Comparison of ENCODE assay signal across 8 mouse cellular contexts in the genomic region with DNA sequence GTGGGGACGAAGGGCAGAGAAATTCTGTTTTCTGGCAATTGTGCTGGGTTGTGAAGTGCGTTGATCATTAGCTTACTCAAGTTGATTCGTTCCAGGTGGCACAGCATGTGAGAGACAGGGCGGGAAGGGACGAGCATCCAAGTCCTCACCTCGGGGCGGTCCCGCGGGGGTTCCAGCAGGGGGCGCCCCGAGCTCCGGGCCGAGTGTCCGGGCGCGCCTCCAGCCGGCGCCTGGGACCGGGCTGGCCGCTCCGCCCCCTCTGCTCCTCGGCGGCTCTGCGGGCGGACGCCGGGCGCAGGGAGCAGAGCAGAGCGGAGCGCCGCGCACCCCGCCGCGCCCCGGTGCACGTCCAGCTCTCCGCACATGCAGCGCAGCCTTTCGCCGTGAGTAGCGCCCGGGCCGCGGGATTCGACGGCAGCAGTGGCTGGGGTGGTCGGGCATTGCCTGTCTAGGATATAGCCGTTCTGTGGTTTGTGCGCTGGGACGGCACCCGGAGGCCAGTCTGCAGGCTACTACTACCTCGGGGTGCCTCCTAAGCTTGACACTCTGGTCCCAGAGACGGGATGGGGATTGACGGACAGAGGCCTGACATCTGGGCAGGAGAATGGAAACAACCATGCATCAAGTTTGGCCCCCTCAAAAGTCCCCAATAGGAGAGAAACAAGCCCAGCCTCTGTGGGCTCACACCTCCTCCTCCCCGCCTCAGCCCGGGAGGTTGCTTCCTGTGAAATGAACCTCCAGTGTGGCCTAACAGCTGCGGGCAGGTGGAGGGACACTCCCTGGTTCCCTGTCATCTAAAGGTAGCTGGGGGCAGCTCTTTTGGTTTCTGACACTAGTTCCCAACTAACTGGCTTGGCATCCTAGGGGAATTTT. TPM values are rescaled to one million over a fixed set of nuclear protein-coding genes. Genes with fewer than 3 reads are reported as not detected.
DNase-seq lines count a peak whose midpoint lies in the region; ATAC-seq and TF ChIP-seq lines count a peak whose summit lies in the region.

A gene (plus strand): TSS at position 266 of the 873 bp plus-strand sequence.

- TF ChIP-seq CTCF in kidney, postnatal 0 days (IDR thresholded peaks at IDR 0.05; ENCODE audit: low read depth) = peak; percentile 64

- peak; percentile 53 for DNase-seq in CD4-positive helper T cell, adult 2 months (ENCODE audit: low read depth, low spot score)
- peak; percentile 58 for DNase-seq in brain, adult 2 months (ENCODE audit: low read depth, low spot score)
- DNase-seq in kidney, postnatal 0 days (ENCODE audit: low spot score) = peak; percentile 88
- peak; percentile 84 for DNase-seq in liver, embryonic 13.5 days
- peak; percentile 74 to 78 for DNase-seq in natural killer cell, adult 2 months (ENCODE audit: low spot score in 2 of 2)

- no peak within 1 kb of the TSS for H3K27ac ChIP-seq in heart, embryonic 14.5 days (replicated peaks in 1 of 2; ENCODE audit: control insufficient read depth in 1 of 2, insufficient read depth in 1 of 2, low read depth in 2 of 2, low read length in 2 of 2)
- H3K27ac ChIP-seq in kidney, postnatal 0 days = no peak within 1 kb of the TSS
- peak within 1 kb of the TSS; percentile 85 for H3K27ac ChIP-seq in liver, embryonic 13.5 days
- H3K27ac ChIP-seq in stomach, embryonic 15.5 days = no peak within 1 kb of the TSS

- ATAC-seq in heart, embryonic 14.5 days (ENCODE audit: insufficient number of reproducible peaks, insufficient read depth, low FRiP score, low read depth) = peak; percentile 72; the same call in 1 of the 2 replicates
- peak; percentile 82 for ATAC-seq in kidney, postnatal 0 days (replicated peaks; ENCODE audit: low FRiP score, low read depth)
- ATAC-seq in liver, embryonic 13.5 days (ENCODE audit: low read depth) = peak; percentile 95
- ATAC-seq in stomach, embryonic 15.5 days (ENCODE audit: insufficient read depth, low FRiP score, low read depth) = peak; percentile 90

- H3K36me3 ChIP-seq in erythroblast, embryonic 14.5 days (ENCODE audit: control insufficient read depth) = peaks cover 41% of the 10 kb centered on the region
- H3K36me3 ChIP-seq in heart, embryonic 14.5 days (ENCODE audit: control insufficient read depth, insufficient read depth, low read length) = no peaks in the 10 kb centered on the region
- H3K36me3 ChIP-seq in kidney, postnatal 0 days (ENCODE audit: insufficient read depth, low read length) = no peaks in the 10 kb centered on the region
- no peaks in the 10 kb centered on the region for H3K36me3 ChIP-seq in liver, embryonic 13.5 days
- no peaks in the 10 kb centered on the region for H3K36me3 ChIP-seq in stomach, embryonic 15.5 days

- WGBS in heart, embryonic 14.5 days = 2% methylated on average over 53 of the region's 58 CpGs
- under 1% methylated on average over 57 of the region's 58 CpGs for WGBS in kidney, postnatal 0 days
- under 1% methylated on average over 58 of the region's 58 CpGs for WGBS in liver, embryonic 13.5 days (ENCODE audit: insufficient replicate concordance)
- under 1% methylated on average over 58 of the region's 58 CpGs for WGBS in stomach, embryonic 15.5 days

- peak within 1 kb of the TSS; percentile 69 for H3K9ac ChIP-seq in heart, embryonic 14.5 days (ENCODE audit: low read length)
- H3K9ac ChIP-seq in kidney, postnatal 0 days (ENCODE audit: low read depth, low read length) = peak within 1 kb of the TSS; percentile 47
- H3K9ac ChIP-seq in liver, embryonic 13.5 days = peak within 1 kb of the TSS; percentile 87
- peak within 1 kb of the TSS; percentile 32; the same call in 1 of the 2 replicates for H3K9ac ChIP-seq in stomach, embryonic 15.5 days

- peaks cover 70% of the 10 kb centered on the region for H3K4me1 ChIP-seq in erythroblast, embryonic 14.5 days (ENCODE audit: control insufficient read depth)
- H3K4me1 ChIP-seq in heart, embryonic 14.5 days (ENCODE audit: control insufficient read depth in 2 of 2, insufficient read depth in 2 of 2, low read length in 2 of 2) = peaks cover 0 to 6% of the 10 kb centered on the region in 2 experiments; a peak in 2 of 4 replicates
- 0 out of 2 replicates have a peak, but pooled peaks cover 3% of the 10 kb centered on the region for H3K4me1 ChIP-seq in kidney, postnatal 0 days (replicated peaks; ENCODE audit: insufficient read depth, low read length)
- peaks cover 42% of the 10 kb centered on the region for H3K4me1 ChIP-seq in liver, embryonic 13.5 days (replicated peaks)
- peaks cover 3% of the 10 kb centered on the region; the same call in 1 of the 2 replicates for H3K4me1 ChIP-seq in stomach, embryonic 15.5 days

- H3K27me3 ChIP-seq in erythroblast, embryonic 14.5 days (ENCODE audit: control insufficient read depth) = peaks cover 10% of the 10 kb centered on the region
- peaks cover 9% of the 10 kb centered on the region; the same call in 1 of the 2 replicates for H3K27me3 ChIP-seq in heart, embryonic 14.5 days (ENCODE audit: control insufficient read depth, insufficient read depth, low read length)
- no peaks in the 10 kb centered on the region for H3K27me3 ChIP-seq in kidney, postnatal 0 days (ENCODE audit: insufficient read depth, low read length)
- peaks cover 21% of the 10 kb centered on the region for H3K27me3 ChIP-seq in liver, embryonic 13.5 days
- peaks cover 16% of the 10 kb centered on the region; the same call in 1 of the 2 replicates for H3K27me3 ChIP-seq in stomach, embryonic 15.5 days (replicated peaks)

- peaks cover 3% of the 10 kb centered on the region for H3K9me3 ChIP-seq in erythroblast, embryonic 14.5 days (ENCODE audit: control insufficient read depth, low read length)
- 0 out of 2 replicates have a peak, but pooled peaks cover 2% of the 10 kb centered on the region for H3K9me3 ChIP-seq in heart, embryonic 14.5 days (ENCODE audit: control insufficient read depth, low read length)
- no peaks in the 10 kb centered on the region for H3K9me3 ChIP-seq in kidney, postnatal 0 days (replicated peaks; ENCODE audit: low read length)
- H3K9me3 ChIP-seq in liver, embryonic 13.5 days (replicated peaks) = no peaks in the 10 kb centered on the region
- H3K9me3 ChIP-seq in stomach, embryonic 15.5 days = no peaks in the 10 kb centered on the region

- H3K4me2 ChIP-seq in heart, embryonic 14.5 days (ENCODE audit: low read length) = peak within 1 kb of the TSS; percentile 76
- peak within 1 kb of the TSS; percentile 65 for H3K4me2 ChIP-seq in kidney, postnatal 0 days (ENCODE audit: low read length)
- H3K4me2 ChIP-seq in liver, embryonic 13.5 days = peak within 1 kb of the TSS; percentile 85
- H3K4me2 ChIP-seq in stomach, embryonic 15.5 days = peak within 1 kb of the TSS; percentile 86

- peak within 1 kb of the TSS; percentile 72 for H3K4me3 ChIP-seq in erythroblast, embryonic 14.5 days (replicated peaks)
- H3K4me3 ChIP-seq in heart, embryonic 14.5 days (ENCODE audit: control insufficient read depth in 1 of 2, insufficient read depth in 1 of 2, low read depth in 1 of 2, low read length in 2 of 2) = peak within 1 kb of the TSS; percentile 50
- peak within 1 kb of the TSS; percentile 46 for H3K4me3 ChIP-seq in kidney, postnatal 0 days (replicated peaks; ENCODE audit: low read depth, low read length)
- H3K4me3 ChIP-seq in liver, embryonic 13.5 days (replicated peaks) = peak within 1 kb of the TSS; percentile 73
- peak within 1 kb of the TSS; percentile 47 for H3K4me3 ChIP-seq in stomach, embryonic 15.5 days (replicated peaks)

RNA-seq across cellular contexts. Expression of the gene that starts here (rescaled TPM):
- 7.8 and 10.8 TPM in 2 replicates for polyA plus RNA-seq in erythroblast, embryonic 14.5 days (2012)
- polyA plus RNA-seq in heart, embryonic 14.5 days (2014; fragmentation: Nextera tagmentation; extraction: Ambion mirVana) = 4.8 and 5.7 TPM in 2 replicates
- 8.4 and 8.6 TPM in 2 replicates for polyA plus RNA-seq in kidney, postnatal 0 days (2015; fragmentation: Nextera tagmentation; extraction: Ambion mirVana)
- polyA plus RNA-seq in liver, embryonic 13.5 days (2015; fragmentation: Nextera tagmentation; extraction: Ambion mirVana) = 20.5 and 23.8 TPM in 2 replicates
- polyA plus RNA-seq in stomach, embryonic 15.5 days (2015; fragmentation: Nextera tagmentation; extraction: Ambion mirVana) = 6.8 and 10.1 TPM in 2 replicates

Comparison
In these comparisons a context has a peak if more than half of its experiments do, and no peak if none do; other contexts are left out.
1. H3K9ac ChIP-seq: peak in every context shown above with its lines; median percentile 87 in liver, embryonic 13.5 days; 69 in heart, embryonic 14.5 days; 47 in kidney, postnatal 0 days; 32 in stomach, embryonic 15.5 days.